Mouse (Mus musculus) 3134 (cell line): Measurements from ENCODE around the gene Fastkd1.
A peak's percentile ranks its signal among the peaks of the same experiment; 100 is the strongest.
"Not testable (repeated sequence)": the region's sequence is repeated elsewhere in the genome, so short reads cannot be mapped to it uniquely, and the experiment has no call there.

Source experiments
- DNase-seq: peaks from one replicate; pipeline ENCODE4 v3.0.0-alpha.2; 2011; ENCODE audit warnings: low spot score; ENCODE audit not compliant: insufficient read length; ENCODE audit errors: extremely low read depth

Fastkd1 gene

GRCm38 (mm10) chr2:69712981-69713625 lies at the start of gene Fastkd1:
TSS of gene Fastkd1 (minus strand) at chr2:69713516.
- peak; percentile 81 for DNase-seq

DNA sequence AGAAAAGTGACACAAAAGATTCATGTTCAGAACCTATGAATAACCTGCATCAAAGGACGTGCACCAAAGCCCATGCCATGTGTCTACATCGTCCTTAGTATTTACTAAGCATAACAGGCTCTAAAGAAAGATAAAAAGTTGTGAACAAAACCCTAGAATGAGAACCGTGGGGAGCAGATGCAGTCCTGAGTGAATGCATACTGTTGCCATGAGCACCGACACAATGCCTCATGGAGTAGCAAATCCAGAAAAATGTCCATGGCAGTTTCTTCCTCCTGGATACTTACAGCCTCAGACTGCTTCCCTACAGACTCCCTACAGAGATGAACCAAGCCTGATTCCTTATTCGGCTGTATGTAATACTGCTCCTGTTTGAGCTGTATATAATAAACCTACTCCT lies 47.7 kb upstream of the Fastkd1 start:
- no peak for DNase-seq

DNA sequence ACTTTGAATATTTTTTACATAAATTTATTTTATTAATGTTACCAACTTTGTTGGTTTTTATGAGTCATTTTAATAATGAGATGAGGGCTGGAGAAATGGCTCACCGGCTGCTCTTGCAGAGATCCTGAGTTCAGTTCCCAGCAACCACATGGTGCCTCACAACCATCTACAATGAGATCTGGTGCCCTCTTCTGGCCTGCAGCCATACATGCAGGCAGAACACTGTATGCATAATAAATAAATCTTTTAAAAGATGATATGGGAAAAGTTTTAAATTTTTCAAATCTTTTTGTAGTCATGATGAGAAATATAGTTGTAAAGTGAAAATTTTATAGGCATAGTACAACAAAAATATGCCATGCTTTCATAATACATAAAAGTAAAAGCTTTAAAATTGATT lies 31.8 kb upstream of the Fastkd1 start:
- DNase-seq, result no peak

GRCm38 (mm10) chr2:69723519-69723825 lies 10.2 kb upstream of the Fastkd1 start:
- DNase-seq, result no peak

- peak; percentile 84 for DNase-seq
Observed at GRCm38 (mm10) chr2:69722650-69723518, 9.6 kb upstream of the Fastkd1 start.

GRCm38 (mm10) chr2:69722273-69722649 lies 8.9 kb upstream of the Fastkd1 start, which contains the start of gene Ppig:
TSS of gene Ppig (plus strand) at chr2:69722545.
- DNase-seq, result no peak

DNA sequence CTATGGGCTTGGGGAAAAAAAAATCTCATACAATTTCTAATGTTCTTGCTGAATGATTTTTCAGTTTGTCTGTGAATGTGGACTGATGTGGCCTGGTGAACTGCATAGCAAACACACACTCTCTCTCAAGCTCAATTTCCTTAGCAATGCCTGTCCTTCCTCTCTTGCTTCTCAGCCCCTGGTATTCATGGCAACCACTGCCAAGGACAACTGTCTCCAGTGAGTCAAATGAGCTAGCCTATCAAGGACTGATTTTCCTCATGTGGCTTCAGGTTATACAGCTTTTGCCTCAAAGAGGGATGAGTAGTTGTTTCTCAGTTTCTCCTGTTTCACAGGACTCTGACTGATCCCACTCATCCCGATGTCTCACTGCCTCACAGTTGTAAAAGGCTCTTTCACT lies 5.8 kb upstream of the Fastkd1 start:
- no peak for DNase-seq

DNA sequence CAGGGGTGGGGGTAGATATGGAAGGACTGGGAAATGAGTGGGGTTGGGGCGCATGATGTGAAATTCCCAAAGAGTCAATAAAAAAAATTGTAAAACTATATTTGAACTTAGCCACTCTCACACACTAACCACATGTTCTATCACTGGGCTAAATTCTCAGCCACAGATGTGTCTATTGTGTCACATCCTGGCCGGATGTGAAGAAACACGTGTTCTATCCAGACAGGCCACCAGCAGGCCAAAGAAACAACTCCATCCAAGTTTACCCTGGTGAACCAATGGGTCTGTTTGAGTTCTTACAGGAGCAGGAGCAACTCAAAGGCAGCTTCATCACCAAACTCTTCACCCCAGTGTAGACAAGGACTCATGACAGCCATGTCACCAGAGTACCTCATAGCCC lies 3.2 kb upstream of the Fastkd1 start:
- no peak for DNase-seq

- DNase-seq, result no peak
Observed at GRCm38 (mm10) chr2:69714126-69714525, 810 bp upstream of the Fastkd1 start.

GRCm38 (mm10) chr2:69713626-69714014 lies 304 bp upstream of the Fastkd1 start:
- DNase-seq, result no peak

- DNase-seq, result no peak
Observed at GRCm38 (mm10) chr2:69712171-69712570, 1.1 kb downstream of the Fastkd1 start.

- DNase-seq, result no peak
Observed at GRCm38 (mm10) chr2:69700446-69700845, 12.9 kb downstream of the Fastkd1 start.

- DNase-seq, result no peak
Observed at GRCm38 (mm10) chr2:69693501-69693900, 19.8 kb downstream of the Fastkd1 start.

- DNase-seq, result no peak
Observed at GRCm38 (mm10) chr2:69690843-69691242, 22.5 kb downstream of the Fastkd1 start.

GRCm38 (mm10) chr2:69690214-69690613 lies 23.1 kb downstream of the Fastkd1 start:
- no peak for DNase-seq

GRCm38 (mm10) chr2:69684488-69684887 lies 28.8 kb downstream of the Fastkd1 start:
- DNase-seq, result no peak

DNA sequence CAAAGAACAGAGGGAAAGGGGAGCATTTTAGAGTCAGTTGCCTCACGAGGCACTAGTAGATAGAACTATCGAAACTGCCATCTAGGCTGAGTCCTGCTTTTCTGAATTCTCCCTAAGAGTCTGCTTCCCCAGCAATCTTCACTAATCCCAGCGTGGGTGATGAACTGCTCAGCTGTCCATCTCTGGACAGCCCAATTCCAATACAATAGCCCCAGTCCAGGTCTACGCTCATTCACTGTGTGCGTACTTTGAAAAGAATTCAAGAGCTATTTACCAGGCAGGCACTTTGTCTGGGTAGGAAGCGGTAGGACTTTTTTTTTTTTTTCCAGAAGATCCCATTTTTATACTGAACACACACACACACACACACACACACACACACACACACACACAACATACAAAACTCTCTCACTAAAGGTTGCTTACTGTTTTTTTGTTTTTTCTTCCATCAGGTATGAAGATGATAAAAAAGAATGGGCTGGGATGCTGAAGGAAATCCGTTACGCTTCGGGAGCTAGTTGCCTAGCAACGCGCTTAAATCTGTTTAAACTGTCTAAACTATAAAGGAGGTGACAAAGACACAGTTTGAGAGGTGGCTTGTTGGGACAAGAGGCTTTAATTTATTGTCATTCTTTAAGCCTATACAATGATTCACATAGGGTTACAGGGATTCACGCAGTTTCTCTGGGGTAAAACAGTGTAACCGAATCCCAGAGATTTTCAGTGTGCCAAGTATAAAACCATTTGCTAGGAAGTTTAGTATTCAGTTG lies 30.1 kb downstream of the Fastkd1 start:
- DNase-seq, result no peak

DNA sequence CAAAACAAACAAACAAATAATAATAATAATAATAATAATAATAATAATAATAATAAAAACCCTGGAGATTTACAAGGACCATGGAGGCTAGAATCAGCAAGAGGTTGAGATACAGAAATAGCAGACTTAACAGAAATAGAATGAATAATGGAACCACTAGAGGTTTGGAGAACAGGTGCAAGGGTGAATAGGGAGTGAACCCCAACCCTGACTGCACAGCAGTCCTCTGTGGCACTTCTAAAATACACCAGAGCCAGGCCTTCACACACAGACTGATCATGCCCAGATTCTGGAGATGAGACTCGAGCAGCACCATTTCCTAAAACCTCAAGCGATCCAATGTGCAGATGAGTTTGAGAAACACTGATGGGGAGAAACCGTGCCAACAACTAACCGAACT lies 31.4 kb downstream of the Fastkd1 start:
- DNase-seq, result no peak

DNA sequence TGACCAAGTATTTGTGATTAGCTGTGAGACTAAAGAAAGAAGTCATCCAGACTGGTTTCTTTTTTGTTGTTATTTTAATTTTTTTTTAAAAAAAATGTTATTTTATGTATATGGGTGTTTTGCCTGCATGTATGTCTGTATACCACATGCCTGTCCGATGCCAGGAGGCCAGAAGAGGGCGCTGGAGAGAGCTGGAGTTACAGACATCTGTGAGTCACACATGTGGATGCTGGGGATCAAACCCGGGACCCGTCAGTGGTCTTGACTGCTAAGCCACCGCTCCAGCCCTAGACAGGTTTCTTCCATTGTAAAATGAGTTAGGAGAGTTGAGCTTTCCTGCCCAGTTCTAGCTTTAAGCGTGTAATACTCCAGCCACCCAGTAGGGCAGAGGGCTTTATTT lies 33.3 kb downstream of the Fastkd1 start:
- no peak for DNase-seq

DNA sequence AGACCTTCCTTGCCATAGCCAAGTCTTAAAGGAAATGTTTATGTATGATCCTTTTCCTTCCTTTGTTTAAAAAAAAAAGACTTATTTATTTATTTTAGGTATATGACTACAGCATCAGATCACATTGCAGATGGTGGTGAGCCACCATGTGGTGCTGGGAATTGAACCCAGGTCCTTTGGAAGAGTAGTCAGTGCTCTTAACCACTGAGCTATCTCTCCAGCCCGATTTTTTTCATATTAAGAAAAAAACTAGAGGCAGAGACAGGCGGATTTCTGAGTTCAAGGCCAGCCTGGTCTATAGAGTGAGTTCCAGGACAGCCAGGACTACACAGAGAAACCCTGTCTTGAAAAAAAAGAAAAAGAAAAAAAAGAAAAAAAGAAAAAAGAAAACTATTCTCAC lies 36.1 kb downstream of the Fastkd1 start:
- not testable (repeated sequence) for DNase-seq

DNA sequence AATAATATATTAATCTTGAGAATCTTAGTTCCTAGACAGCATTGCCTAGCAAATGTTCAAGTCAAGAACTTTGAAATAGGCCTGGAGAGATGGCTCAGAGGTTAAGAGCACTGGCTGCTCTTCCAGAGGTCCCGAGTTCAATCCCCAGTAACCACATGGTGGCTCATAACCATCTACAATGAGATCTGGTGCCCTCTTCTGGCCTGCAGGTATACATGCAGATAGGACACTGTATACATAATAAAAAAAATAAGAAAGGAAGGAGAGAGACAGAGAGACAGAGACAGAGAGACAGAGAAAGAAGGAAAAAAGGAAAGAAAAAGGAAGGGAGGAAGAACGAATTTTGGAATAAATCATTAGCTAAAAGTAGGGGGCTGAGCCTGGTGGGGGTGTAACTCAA lies 36.6 kb downstream of the Fastkd1 start:
- peak; percentile 17 for DNase-seq

- no peak for DNase-seq
Observed at GRCm38 (mm10) chr2:69675266-69675665, 38.0 kb downstream of the Fastkd1 start.
